Mouse (Mus musculus): ENCODE measurements around the gene Synpo2.

Gene Synpo2

GRCm38 (mm10) chr3:123235921-123236320 lies at the start of gene Synpo2:
Gene Synpo2, minus strand, starts transcription at chr3:123236149.
- no peak for DNase-seq (ENCODE audit: extremely low read depth, low read depth)

GRCm38 (mm10) chr3:123285649-123286048 lies 49.7 kb upstream of the Synpo2 start:
- no peak for DNase-seq (ENCODE audit: extremely low read depth, low read depth)

- DNase-seq (ENCODE audit: extremely low read depth, low read depth): no peak
Observed at GRCm38 (mm10) chr3:123284284-123284683, 48.3 kb upstream of the Synpo2 start.

GRCm38 (mm10) chr3:123282866-123283615 lies 47.1 kb upstream of the Synpo2 start:
- DNase-seq (ENCODE audit: extremely low read depth, low read depth): peak; percentile 21

GRCm38 (mm10) chr3:123267741-123268201 lies 31.8 kb upstream of the Synpo2 start:
- DNase-seq (ENCODE audit: extremely low read depth, low read depth): peak; percentile 55

GRCm38 (mm10) chr3:123266753-123267651 lies 31.1 kb upstream of the Synpo2 start, which contains the start of gene Sec24d:
Gene Sec24d, plus strand, starts transcription at chr3:123267455.
- DNase-seq (ENCODE audit: extremely low read depth, low read depth): peak; percentile 55

- no peak for DNase-seq (ENCODE audit: extremely low read depth, low read depth)
Observed at GRCm38 (mm10) chr3:123264706-123265105, 28.8 kb upstream of the Synpo2 start.

- DNase-seq (ENCODE audit: extremely low read depth, low read depth): no peak
Observed at GRCm38 (mm10) chr3:123258709-123259108, 22.8 kb upstream of the Synpo2 start.

GRCm38 (mm10) chr3:123256181-123257101 lies 20.5 kb upstream of the Synpo2 start:
- peak; percentile 97 for DNase-seq (ENCODE audit: extremely low read depth, low read depth)

GRCm38 (mm10) chr3:123245646-123246045 lies 9.7 kb upstream of the Synpo2 start:
- no peak for DNase-seq (ENCODE audit: extremely low read depth, low read depth)

- DNase-seq (ENCODE audit: extremely low read depth, low read depth): no peak
Observed at GRCm38 (mm10) chr3:123244376-123244775, 8.4 kb upstream of the Synpo2 start.

GRCm38 (mm10) chr3:123237446-123237845 lies 1.5 kb upstream of the Synpo2 start:
- no peak for DNase-seq (ENCODE audit: extremely low read depth, low read depth)

GRCm38 (mm10) chr3:123237039-123237438 lies 1.1 kb upstream of the Synpo2 start:
- no peak for DNase-seq (ENCODE audit: extremely low read depth, low read depth)

GRCm38 (mm10) chr3:123235495-123235894 lies 454 bp downstream of the Synpo2 start:
- DNase-seq (ENCODE audit: extremely low read depth, low read depth): no peak

GRCm38 (mm10) chr3:123234191-123234836 lies 1.6 kb downstream of the Synpo2 start:
- DNase-seq (ENCODE audit: extremely low read depth, low read depth): no peak

- no peak for DNase-seq (ENCODE audit: extremely low read depth, low read depth)
Observed at GRCm38 (mm10) chr3:123231639-123232038, 4.3 kb downstream of the Synpo2 start.

- DNase-seq (ENCODE audit: extremely low read depth, low read depth): no peak
Observed at GRCm38 (mm10) chr3:123227276-123227675, 8.7 kb downstream of the Synpo2 start.

GRCm38 (mm10) chr3:123218646-123219045 lies 17.3 kb downstream of the Synpo2 start:
- DNase-seq (ENCODE audit: extremely low read depth, low read depth): peak; percentile 36

- DNase-seq (ENCODE audit: extremely low read depth, low read depth): no peak
Observed at GRCm38 (mm10) chr3:123208891-123209290, 27.1 kb downstream of the Synpo2 start.

- DNase-seq (ENCODE audit: extremely low read depth, low read depth): no peak
Observed at GRCm38 (mm10) chr3:123207386-123207785, 28.6 kb downstream of the Synpo2 start.
